Mouse (Mus musculus): ENCODE measurements around the gene Siah1a.

GRCm38 (mm10) chr8:86705317-86705716 is 40.4 kb downstream of the Siah1a start:
- TF ChIP-seq CTCF (IDR thresholded peaks at IDR 0.05) (no peak), EP300 (IDR thresholded peaks at IDR 0.05; ENCODE audit: insufficient read depth, low read depth, low read length) (no peak)

All from heart, adult 2 months (tissue).